Mouse (Mus musculus) adipose tissue, adult 10 weeks (tissue): Measurements from ENCODE around the gene Irx1. TPM values are rescaled to one million over a fixed set of nuclear protein-coding genes. Genes with fewer than 3 reads are reported as not detected.

Experiments used
- polyA plus RNA-seq: library from polyadenylated mRNA; stranded (reverse); fragments of 350-450 nt; fragmentation: Illumina TruSeq; extraction: RNeasy Lipid Tissue Mini Kit (QIAGEN cat#74804); gene quantifications from one replicate; pipeline ENCODE4 v1.2.3, GENCODE M21; 2014; ENCODE audit warnings: low read depth, low replicate concordance

Irx1 gene
- polyA plus RNA-seq, result 8.0 TPM

GRCm38 (mm10) chr13:71963356-71964351, at the start of gene Irx1:
TSS of gene Irx1 (minus strand) at chr13:71963723.

